Mouse (Mus musculus) liver, postnatal 0 days (tissue): Measurements from ENCODE around the gene Oxct2a.

ENCODE experiments used
- CTCF ChIP-seq: sonication (generic); IDR thresholded peaks from 2 replicates; pipeline ENCODE4 v1.5.1; 2016; ENCODE audit warnings: antibody characterized with exemption, low read depth
- EP300 ChIP-seq: IDR thresholded peaks from 2 replicates; pipeline ENCODE4 v1.6.1; 2016; ENCODE audit warnings: antibody characterized with exemption, low read depth, mild to moderate bottlenecking

DNA sequence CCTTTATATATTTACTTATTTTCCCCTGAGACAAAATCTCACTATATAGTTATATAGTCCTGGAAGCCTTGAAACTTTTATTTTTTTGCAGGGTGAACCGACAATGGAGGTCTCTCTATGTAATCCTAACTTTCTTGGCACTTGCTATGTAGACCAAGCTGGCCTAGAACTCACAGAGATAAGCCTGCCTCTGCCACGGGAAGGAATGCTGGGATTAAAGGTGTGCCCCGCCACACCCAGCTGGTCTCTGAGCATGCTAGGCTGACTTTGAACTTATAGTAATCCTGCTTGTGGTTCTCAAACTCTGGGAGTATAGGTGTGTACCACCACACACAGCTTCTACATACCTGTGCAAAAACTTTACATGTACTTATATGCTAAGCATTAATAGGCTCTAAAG lies 43.3 kb downstream of the Oxct2a start:
- TF ChIP-seq CTCF (no peak), EP300 (no peak)
